Mouse (Mus musculus) olfactory bulb, adult 2 months (tissue): ENCODE results near the gene Mras.

Experiments used
- CTCF ChIP-seq: fragments of 200-500 bp; IDR thresholded peaks from 2 replicates; pipeline ENCODE4 v1.5.1; 2012; ENCODE audit warnings: low read depth, mild to moderate bottlenecking, low read length, moderate library complexity; ENCODE audit not compliant: insufficient read depth
- POLR2A ChIP-seq: fragments of 200-500 bp; IDR thresholded peaks from 2 replicates; pipeline ENCODE4 v1.6.1; 2012; ENCODE audit warnings: mild to moderate bottlenecking, low read depth, low read length, moderate library complexity; ENCODE audit not compliant: insufficient read depth

DNA sequence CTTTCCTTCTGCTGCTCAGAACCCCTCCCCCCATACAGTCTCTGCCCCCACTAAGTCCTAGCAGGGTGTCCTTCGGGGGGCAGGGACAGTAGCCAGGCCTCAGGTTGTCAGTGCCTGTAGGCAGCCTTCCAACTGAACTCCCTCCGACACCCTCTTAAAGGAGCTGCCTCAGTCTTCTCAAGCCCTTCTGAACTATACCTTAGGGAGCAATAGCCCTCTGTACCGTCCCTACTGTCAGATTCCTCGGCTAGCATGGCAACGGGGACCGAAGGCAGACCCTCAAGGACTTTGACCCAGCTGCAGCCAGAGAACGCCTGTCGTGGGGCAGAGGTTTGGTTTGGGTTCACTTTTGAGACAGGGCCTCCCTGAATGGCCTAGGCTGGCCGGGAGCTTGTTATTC, 11.9 kb downstream of the Mras start:
- TF ChIP-seq POLR2A (no peak), CTCF (no peak)
